Mouse (Mus musculus): Measurements from ENCODE around the gene Tex13b. TPM values are rescaled to one million over a fixed set of nuclear protein-coding genes. Genes with fewer than 3 reads are reported as not detected.

The Tex13b gene
- total RNA-seq, 1 experiment, result 0.80 TPM

- Histone ChIP-seq H3K9me3 (ENCODE audit: control insufficient read depth, insufficient read depth, low read depth, low read length) (no peaks in the 10 kb centered on the region), H3K9ac (ENCODE audit: insufficient read depth, low read depth, low read length, poor library complexity, severe bottlenecking) (no peak overlapping the region), H3K4me3 (ENCODE audit: insufficient read depth in 1 of 2, low read depth in 1 of 2, low read length in 2 of 2, poor library complexity in 1 of 2, severe bottlenecking in 1 of 2) (no peak overlapping the region), H3K4me1 (ENCODE audit: control insufficient read depth in 2 of 2, insufficient read depth in 2 of 2, low read length in 2 of 2, poor library complexity in 1 of 2) (no peaks in the 10 kb centered on the region), H3K36me3 (ENCODE audit: control insufficient read depth, insufficient read depth, low read length, poor library complexity, severe bottlenecking) (no peaks in the 10 kb centered on the region), H3K27ac (ENCODE audit: insufficient read depth, low read depth, low read length, poor library complexity, severe bottlenecking) (no peak overlapping the region)
- TF ChIP-seq ZC3H11A (IDR thresholded peaks at IDR 0.05; ENCODE audit: borderline replicate concordance, low read depth, low read length), result no peak
- TF ChIP-seq CHD2 (IDR thresholded peaks at IDR 0.05; ENCODE audit: low read depth, low read length), result no peak
- no peak for TF ChIP-seq MAFK (IDR thresholded peaks at IDR 0.05; ENCODE audit: insufficient read depth, low read depth, low read length)
- TF ChIP-seq ZNF384 (IDR thresholded peaks at IDR 0.05; ENCODE audit: low read depth, low read length), result no peak
- TF ChIP-seq HCFC1 (IDR thresholded peaks at IDR 0.05; ENCODE audit: borderline replicate concordance, insufficient read depth, low read length), result no peak
- no peak for DNase-seq (ENCODE audit: low read depth, low spot score)
- in situ Hi-C loops (cut with MboI; ENCODE audit: low sequenced_read_pairs in 2 of 2, unreplicated experiment in 2 of 2), result no loop called here
Measured at GRCm38 (mm10) chrX:140805340-140805739, 7.9 kb downstream of the Tex13b start.

GRCm38 (mm10) chrX:140769794-140770193 is 43.4 kb downstream of the Tex13b start:
- in situ Hi-C loops (cut with MboI; ENCODE audit: low sequenced_read_pairs in 2 of 2, unreplicated experiment in 2 of 2), result no loop called here
- no peak for DNase-seq (ENCODE audit: low read depth, low spot score)
- TF ChIP-seq CHD2 (IDR thresholded peaks at IDR 0.05; ENCODE audit: low read depth, low read length) (no peak), ZC3H11A (IDR thresholded peaks at IDR 0.05; ENCODE audit: borderline replicate concordance, low read depth, low read length) (no peak), MAFK (IDR thresholded peaks at IDR 0.05; ENCODE audit: insufficient read depth, low read depth, low read length) (no peak), ZNF384 (IDR thresholded peaks at IDR 0.05; ENCODE audit: low read depth, low read length) (no peak), HCFC1 (IDR thresholded peaks at IDR 0.05; ENCODE audit: borderline replicate concordance, insufficient read depth, low read length) (no peak)

More at GRCm38 (mm10) chrX:140769794-140770193, 43.4 kb downstream of the Tex13b start:
- Histone ChIP-seq H3K4me3 (ENCODE audit: insufficient read depth in 1 of 2, low read depth in 1 of 2, low read length in 2 of 2, poor library complexity in 1 of 2, severe bottlenecking in 1 of 2) (no peak overlapping the region), H3K27ac (ENCODE audit: insufficient read depth, low read depth, low read length, poor library complexity, severe bottlenecking) (no peak overlapping the region), H3K36me3 (ENCODE audit: control insufficient read depth, insufficient read depth, low read length, poor library complexity, severe bottlenecking) (no peaks in the 10 kb centered on the region), H3K9ac (ENCODE audit: insufficient read depth, low read depth, low read length, poor library complexity, severe bottlenecking) (no peak overlapping the region), H3K9me3 (ENCODE audit: control insufficient read depth, insufficient read depth, low read depth, low read length) (no peaks in the 10 kb centered on the region), H3K4me1 (ENCODE audit: control insufficient read depth in 2 of 2, insufficient read depth in 2 of 2, low read length in 2 of 2, poor library complexity in 1 of 2) (no peaks in the 10 kb centered on the region)

Other genes with a start within 250 kb of the Tex13b start
- 2.5 and 3.5 TPM in 2 replicates for gene Tsc22d3, start 212.8 kb downstream of the Tex13b start, total RNA-seq (2012; rRNA removed)
- gene Mid2, start 148.8 kb downstream of the Tex13b start, total RNA-seq (2012; rRNA removed), result 0.32 and 0.94 TPM in 2 replicates
- not detected in 2 replicates for gene Vsig1, start 94.2 kb upstream of the Tex13b start, total RNA-seq (2012; rRNA removed)
- gene Psmd10, start 143.3 kb upstream of the Tex13b start, total RNA-seq (2012; rRNA removed), result 12.2 and 18.9 TPM in 2 replicates
- 3.5 and 6.5 TPM in 2 replicates for gene Atg4a, start 143.5 kb upstream of the Tex13b start, total RNA-seq (2012; rRNA removed)

Data from ES-E14 (cell line).